Mouse (Mus musculus) cortical plate, adult 2 months (tissue): ENCODE measurements around the gene Pamr1.

Experiments used
- CTCF ChIP-seq: fragments of 200-500 bp; IDR thresholded peaks from 2 replicates; pipeline ENCODE4 v1.5.1; 2011; ENCODE audit warnings: mild to moderate bottlenecking, control low read depth, low read length; ENCODE audit not compliant: insufficient read depth; ENCODE audit errors: extremely low read depth
- POLR2A ChIP-seq: fragments of 200-500 bp; IDR thresholded peaks from 2 replicates; pipeline ENCODE4 v1.6.1; 2011; ENCODE audit warnings: mild to moderate bottlenecking, low read length, control low read depth; ENCODE audit not compliant: insufficient read depth; ENCODE audit errors: extremely low read depth

GRCm38 (mm10) chr2:102663339-102663738 is 113.5 kb downstream of the Pamr1 start:
- TF ChIP-seq POLR2A (no peak), CTCF (no peak)
